Mouse (Mus musculus) G1E-ER4 (cell line): Measurements from ENCODE around the gene Olfr1097. TPM values are rescaled to one million over a fixed set of nuclear protein-coding genes. Genes with fewer than 3 reads are reported as not detected.

ENCODE experiments used
- GATA1 ChIP-seq: IDR thresholded peaks from one replicate; pipeline ENCODE4 v1.8.0; 2012; ENCODE audit warnings: low read length, inconsistent platforms
- polyA plus RNA-seq: library from polyadenylated mRNA; stranded (reverse); fragments of >175 nt; gene quantifications from 2 replicates; pipeline ENCODE4 v1.2.3, GENCODE M21; 2012

Olfr1097 gene
- not detected in 2 replicates for polyA plus RNA-seq

DNA sequence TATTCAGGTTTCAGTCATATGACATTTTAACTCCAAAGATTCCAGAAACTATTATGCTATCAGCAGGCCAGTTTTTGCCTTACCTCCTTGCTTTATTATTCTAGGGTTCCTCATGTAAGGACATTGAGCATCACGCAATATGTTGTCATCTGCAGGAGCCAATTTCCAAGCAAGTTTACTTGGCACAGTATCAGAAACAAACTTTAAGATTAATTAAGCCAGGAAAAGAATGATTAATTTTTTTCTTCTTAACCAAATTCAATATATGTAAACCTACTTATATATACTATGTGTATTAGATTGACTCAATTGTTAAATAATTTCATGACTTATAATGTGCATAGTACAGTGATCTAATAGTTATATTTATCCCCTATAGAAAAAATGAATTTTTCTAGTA lies at the start of gene Olfr1097:
Olfr1097 (minus strand) TSS at position 101 of the 400 bp plus-strand sequence.
- no peak for TF ChIP-seq GATA1

DNA sequence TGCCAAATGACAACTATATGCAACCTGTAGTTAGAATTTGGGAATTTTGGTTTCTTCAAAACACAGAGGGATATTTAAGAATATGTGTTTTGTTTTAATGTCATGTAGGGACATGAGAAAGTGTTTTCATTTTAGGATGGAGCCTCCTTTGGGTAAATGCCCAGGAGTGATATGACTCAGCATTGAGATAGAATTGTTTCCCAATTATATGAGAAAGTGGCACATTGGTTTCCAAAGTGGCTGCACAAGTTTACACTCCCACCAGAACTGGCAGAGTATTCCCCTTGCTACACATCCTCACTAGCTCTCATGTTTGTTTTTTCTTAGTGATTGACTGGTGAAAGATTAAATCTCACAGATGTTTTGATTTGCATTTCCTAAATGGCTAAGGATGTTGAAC lies 34.5 kb upstream of the Olfr1097 start:
- no peak for TF ChIP-seq GATA1

DNA sequence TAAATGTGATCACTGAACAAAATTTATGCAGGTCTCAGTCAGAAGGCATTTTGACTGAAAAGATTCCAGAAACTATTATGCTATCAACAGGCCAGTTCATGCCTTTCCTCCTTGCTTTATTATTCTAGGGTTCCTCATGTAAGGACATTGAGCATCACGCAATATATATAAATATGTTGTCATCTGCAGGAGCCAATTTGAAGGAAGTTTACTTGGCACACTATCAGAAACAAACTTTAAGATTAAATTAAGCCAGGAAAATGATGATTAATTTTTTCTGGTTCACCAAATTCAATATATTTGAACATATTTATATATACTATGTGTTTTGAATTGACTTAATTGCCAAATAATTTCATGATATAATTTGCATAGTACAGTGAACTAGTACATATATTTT lies 32.4 kb upstream of the Olfr1097 start, which contains the start of gene Olfr1098:
Olfr1098 (minus strand) TSS at position 101 of the 400 bp plus-strand sequence.
- TF ChIP-seq GATA1 = no peak

DNA sequence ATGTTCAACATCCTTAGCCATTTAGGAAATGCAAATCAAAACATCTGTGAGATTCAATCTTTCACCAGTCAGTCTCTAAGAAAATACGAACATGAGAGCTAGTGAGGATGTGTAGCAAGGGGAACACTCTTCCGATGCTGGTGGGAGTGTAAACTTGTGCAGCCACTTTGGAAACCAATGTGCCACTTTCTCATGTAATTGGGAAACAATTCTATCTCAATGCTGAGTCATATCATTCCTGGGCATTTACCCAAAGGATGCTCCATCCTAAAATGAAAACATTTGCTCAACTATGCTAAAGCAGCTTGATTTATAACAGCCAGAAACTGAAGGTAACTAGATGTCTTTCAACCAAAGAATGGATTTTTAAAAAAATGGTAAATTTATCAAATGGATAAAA lies 13.6 kb upstream of the Olfr1097 start:
- TF ChIP-seq GATA1 = no peak

DNA sequence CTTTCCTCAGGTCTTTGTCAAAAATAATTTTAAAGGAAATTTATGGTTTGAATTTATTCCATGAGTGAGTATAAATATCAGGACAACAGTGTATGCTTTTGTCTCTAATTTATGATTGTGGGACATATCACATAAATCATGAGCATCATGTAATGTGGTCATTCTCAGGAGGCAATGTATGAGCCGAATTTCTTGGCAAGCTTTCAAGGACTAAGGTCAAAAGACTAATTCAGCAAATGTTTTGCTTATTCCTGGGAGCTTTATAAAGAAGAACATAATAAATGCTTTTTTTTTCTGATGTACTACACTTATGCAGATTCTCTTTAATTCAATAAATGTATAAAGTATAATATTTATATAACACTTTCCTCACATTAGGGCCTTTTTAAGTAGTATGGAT lies 17.3 kb downstream of the Olfr1097 start, which contains the start of gene Gm13723:
Gm13723 (minus strand) TSS at position 101 of the 400 bp plus-strand sequence.
- no peak for TF ChIP-seq GATA1

DNA sequence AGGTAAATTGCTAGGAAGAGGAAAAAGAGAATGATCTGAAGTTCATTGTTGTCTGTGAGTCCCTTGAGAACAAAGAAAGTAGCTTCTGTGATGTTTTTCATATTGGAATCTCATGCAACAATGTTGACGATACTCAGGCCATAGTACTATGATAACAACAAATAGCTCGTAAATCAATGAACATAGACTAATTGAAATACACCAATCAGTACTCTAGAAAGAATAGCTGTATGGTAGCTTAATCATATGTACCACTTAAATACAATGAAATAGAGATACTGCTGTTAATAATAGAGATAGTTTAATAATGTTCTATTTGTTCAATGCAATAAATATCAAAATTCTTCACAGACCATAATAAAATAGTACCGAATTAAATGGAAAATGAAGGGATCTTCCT lies 40.4 kb downstream of the Olfr1097 start, which contains the start of gene Olfr1095:
Olfr1095 (minus strand) TSS at position 101 of the 400 bp plus-strand sequence.
- TF ChIP-seq GATA1 = no peak

Other genes starting within 250 kb of the Olfr1097 start
- gene Olfr1085, start 230.2 kb downstream of the Olfr1097 start, polyA plus RNA-seq = not detected in 2 replicates
- gene Olfr1086, start 212.1 kb downstream of the Olfr1097 start, polyA plus RNA-seq = not detected in 2 replicates
- not detected in 2 replicates for gene Olfr1087, start 193.8 kb downstream of the Olfr1097 start, polyA plus RNA-seq
- not detected in 2 replicates for gene Olfr1089, start 158.5 kb downstream of the Olfr1097 start, polyA plus RNA-seq
- not detected in 2 replicates for gene Olfr1090, start 133.2 kb downstream of the Olfr1097 start, polyA plus RNA-seq
- gene Olfr1093, start 109.7 kb downstream of the Olfr1097 start, polyA plus RNA-seq = not detected in 2 replicates
- gene Olfr141, start 82.2 kb downstream of the Olfr1097 start, polyA plus RNA-seq = not detected in 2 replicates
- not detected in 2 replicates for gene Olfr1094, start 67.6 kb downstream of the Olfr1097 start, polyA plus RNA-seq
- not detected in 2 replicates for gene Olfr1095, start 40.5 kb downstream of the Olfr1097 start, polyA plus RNA-seq
- gene Gm13723, start 17.4 kb downstream of the Olfr1097 start, polyA plus RNA-seq = not detected in 2 replicates
- not detected in 2 replicates for gene Olfr1098, start 32.3 kb upstream of the Olfr1097 start, polyA plus RNA-seq
- gene Olfr1099, start 68.5 kb upstream of the Olfr1097 start, polyA plus RNA-seq = not detected in 2 replicates
- gene Olfr1100, start 87.7 kb upstream of the Olfr1097 start, polyA plus RNA-seq = not detected in 2 replicates
- gene Olfr1101, start 99.0 kb upstream of the Olfr1097 start, polyA plus RNA-seq = not detected in 2 replicates
- not detected in 2 replicates for gene Olfr1102, start 106.2 kb upstream of the Olfr1097 start, polyA plus RNA-seq
- gene Olfr1104, start 134.9 kb upstream of the Olfr1097 start, polyA plus RNA-seq = not detected in 2 replicates
- gene Olfr1105, start 144.3 kb upstream of the Olfr1097 start, polyA plus RNA-seq = not detected in 2 replicates
- not detected in 2 replicates for gene Olfr1106, start 160.1 kb upstream of the Olfr1097 start, polyA plus RNA-seq
- not detected in 2 replicates for gene Olfr1107, start 183.6 kb upstream of the Olfr1097 start, polyA plus RNA-seq
- gene Olfr1109, start 203.8 kb upstream of the Olfr1097 start, polyA plus RNA-seq = not detected in 2 replicates
- not detected in 2 replicates for gene Olfr259, start 222.4 kb upstream of the Olfr1097 start, polyA plus RNA-seq
- gene Olfr1110, start 248.1 kb upstream of the Olfr1097 start, polyA plus RNA-seq = not detected in 2 replicates